Mouse (Mus musculus) frontal cortex, postnatal 36 days (tissue): ENCODE measurements around the gene Gphb5.

Experiments used
- DNase-seq, 2 experiments: peaks; one replicate each; pipeline ENCODE4 v3.0.0; 2022; ENCODE audit warnings: low spot score in 2 of 2

Gphb5 gene

DNA sequence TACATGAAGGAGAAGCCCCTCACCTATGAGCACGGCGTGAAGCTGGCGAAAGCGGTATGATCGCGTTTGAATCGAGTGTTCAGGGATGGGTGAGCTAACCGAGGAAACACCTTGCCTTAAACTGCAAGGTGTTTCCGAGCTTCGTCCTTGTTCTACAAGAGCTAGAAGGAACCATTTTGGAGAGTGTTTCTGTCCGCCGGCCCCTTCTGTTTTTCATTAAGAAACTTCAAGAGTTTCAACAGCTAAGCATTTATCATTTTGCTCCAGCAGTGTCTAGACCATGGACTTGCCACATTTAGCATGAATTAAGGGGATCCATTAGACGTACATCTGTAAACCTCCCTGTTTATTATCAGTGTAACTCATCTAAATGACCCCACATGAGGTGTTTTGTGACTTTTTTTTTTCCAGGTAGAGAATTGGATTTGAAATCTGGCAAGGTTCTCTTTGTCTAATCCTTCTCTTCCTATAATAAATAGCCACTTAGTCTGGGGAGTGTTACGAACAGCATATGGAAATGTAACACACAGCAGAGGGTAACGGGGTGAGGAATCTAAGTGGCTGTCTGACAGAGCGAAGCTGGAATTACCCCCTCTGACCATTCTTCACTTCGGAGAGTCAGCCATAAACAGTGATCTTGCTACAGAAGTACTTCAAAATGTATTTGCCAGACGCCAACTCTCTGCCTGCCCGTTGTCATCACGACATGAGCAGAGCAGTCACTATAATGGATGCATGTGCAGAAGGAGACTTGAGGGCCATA is 22.4 kb downstream of the Gphb5 start:
- DNase-seq, result no peak

DNA sequence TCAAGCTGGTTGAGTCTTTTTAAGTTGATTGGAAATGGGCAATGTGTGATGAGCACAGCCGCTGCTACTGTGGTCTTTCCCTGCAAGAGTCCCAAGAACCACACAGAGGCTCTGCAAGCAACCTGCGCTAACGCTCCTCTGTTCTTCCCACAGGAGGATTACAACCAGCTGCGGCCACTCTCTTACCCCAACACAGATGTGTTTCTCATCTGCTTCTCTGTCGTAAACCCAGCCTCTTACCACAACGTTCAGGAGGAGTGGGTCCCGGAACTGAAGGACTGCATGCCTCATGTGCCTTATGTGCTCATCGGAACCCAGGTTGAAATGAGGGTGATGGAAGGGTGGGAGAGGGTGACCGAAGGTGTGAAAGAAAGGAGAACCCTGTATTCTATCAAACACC is 25.1 kb downstream of the Gphb5 start:
- DNase-seq, result no peak

DNA sequence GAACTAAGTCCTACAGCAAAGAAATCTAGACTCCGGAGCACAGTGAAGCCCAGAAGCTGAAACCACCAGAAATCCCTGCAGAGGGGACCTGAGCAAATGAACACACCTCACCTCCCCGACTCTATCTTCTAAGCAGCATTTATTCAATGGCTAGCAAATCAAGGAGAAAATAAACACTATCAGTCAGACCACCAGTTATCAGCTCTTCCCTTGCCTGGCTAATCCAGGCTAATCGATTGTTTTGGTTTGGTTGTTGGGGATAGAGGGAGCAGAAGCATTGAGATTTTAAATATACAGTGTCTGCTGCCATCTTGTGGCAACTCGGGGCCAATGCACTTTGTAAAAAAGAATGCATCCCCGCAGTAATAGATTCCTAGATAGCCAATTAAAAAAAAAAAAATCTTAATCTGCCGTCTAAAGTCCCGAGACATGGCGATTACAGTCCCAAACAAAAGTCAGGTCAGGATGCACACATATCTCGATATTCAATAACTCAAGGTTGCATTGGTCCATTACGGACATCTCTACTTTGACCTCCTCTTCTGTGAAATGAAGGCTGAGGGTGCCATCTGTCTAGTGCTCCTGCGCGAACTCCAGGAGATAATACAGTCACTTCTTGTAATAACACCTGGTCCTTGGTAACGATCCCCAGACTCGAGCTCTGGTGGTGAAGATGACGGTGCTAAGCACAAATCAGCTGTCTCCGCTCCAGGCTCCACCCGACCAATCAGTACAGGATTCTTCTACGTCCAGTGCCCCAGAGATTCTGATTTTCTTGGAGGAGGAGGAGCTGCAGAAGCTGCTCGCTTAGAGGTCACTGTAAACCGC is 27.1 kb downstream of the Gphb5 start:
- DNase-seq, result peak; percentile 55 to 80

DNA sequence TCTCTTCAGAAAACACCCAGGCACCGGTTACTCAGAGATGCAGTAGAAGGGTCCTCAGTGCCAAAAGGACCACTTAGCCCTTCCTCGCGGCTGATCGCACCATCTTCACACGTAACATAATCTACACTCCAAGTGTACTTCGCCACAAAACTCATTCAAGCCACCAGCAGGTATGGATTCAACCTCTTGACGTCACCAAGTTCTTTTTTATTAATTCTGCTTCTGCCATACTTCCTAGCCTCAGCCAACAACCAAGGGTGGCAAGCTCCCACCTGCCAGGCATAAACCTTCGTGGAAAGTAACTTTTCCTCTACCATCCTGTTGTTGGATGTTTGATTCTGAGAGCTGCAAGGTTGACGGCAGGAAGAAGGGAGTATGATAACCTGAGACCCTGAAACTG is 28.1 kb downstream of the Gphb5 start:
- no peak for DNase-seq

DNA sequence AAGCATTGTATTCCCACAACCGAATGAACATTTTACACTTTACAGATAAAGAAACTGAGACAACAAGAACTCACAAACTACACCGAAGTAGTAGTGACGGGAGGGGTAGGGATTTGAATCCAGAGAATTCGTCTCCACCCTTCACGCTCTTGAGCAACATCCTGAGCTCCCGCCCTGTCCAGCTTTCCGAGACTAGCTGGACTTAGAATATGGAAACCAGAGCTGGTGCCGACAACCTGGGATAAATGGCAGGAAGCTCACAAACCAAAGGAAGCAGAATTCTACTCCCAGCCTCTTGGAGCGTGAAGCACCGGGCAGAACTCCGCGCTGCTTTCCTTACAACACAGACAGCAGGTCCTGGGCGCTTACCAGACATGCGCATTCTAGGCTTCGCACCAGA is 28.7 kb downstream of the Gphb5 start:
- DNase-seq, result no peak

DNA sequence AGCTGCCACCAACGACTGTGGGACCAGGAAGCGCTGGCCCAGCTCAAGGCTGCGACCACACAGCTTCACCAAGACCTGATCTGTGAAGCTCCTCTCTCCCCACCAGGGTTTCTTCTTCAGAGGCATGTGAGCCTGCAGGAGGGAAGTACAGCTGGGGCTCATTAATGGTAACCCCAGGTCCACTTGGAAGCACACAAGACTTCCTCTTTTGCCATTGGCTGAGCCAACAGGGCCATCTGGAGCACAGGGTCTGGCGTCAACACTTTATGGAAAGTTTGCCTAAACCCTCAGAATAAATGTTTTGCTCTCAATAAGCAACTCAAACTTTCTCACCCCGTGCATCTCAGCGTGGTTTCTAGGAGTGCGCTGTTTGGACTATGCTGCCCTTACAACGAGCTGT is 29.4 kb downstream of the Gphb5 start:
- no peak for DNase-seq

DNA sequence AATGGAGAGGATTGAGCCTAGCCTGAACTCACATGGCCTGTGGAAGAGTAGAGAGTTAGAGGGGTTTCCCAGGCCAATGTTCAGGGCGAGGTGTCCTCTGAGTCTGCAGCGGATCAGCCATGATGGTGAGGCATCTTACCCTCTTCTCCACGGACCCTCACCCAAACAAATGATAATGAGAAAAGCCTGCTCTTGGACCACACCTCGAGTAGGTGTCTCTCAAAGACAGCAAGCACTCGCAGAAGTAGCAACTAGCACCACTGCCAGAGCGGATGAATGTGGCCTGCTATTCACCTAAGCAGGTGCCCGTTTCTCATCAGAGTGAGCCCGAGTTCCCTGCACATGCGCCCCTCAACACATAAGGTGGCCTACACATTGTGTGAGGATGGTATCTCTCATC is 29.9 kb downstream of the Gphb5 start:
- DNase-seq, result no peak

DNA sequence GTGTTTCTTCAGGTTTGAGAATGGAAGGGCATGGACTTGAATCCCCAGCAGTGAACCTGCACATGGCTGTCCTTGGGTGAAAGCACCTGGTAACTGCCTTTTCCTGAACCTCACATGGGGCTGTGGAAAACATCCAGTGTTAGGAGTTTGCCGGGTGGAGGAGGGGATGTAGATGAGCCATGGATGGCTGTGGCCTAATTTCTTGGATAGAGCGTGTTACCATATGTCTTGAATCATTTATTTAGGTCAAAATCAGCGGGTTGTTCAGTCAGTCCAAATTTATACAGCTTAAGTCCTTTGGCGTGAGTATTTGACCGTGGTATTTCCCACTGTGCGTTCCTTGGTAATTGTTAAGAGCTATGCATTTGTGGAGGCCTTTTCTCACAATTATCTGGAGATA is 40.5 kb downstream of the Gphb5 start:
- DNase-seq, result no peak

DNA sequence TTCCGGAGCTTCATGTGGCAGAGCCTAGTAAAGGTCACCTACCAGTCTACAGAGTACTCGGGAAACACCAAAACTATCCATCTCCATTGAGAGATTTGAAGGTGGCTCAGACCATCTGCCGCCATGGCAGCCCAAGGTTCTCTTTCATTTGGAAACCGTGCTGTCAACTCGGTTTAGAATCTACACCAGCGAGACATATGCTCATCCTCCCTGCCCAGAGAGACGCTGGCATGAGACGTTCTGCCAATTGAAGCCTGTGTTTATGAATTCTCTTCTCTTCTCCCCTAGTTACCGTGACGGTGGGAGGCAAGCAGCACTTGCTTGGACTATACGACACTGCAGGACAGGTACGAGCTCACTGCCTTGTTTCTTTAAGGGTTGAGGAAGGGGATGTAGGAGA is 41.5 kb downstream of the Gphb5 start:
- no peak for DNase-seq

DNA sequence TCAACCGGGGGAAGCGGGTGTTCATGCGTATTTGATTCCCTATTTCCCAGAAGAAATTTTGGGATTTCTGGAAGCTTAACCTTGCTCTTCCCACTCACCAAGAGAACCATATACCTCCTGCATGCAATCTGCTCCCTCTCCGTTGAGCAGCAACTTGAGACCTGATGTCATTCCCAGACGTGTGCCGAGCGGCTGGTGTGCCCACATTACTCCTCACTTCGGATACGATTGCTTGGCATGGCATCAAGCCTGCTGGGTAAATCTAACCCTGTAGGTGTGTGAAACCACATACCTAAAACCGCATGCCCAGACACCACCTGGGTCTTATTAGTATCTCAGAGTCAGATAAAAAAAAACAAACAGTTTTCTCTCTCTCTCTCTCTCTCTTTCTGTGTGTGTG is 42.1 kb downstream of the Gphb5 start:
- DNase-seq, result peak in 1 of 2 experiments; percentile 27

DNA sequence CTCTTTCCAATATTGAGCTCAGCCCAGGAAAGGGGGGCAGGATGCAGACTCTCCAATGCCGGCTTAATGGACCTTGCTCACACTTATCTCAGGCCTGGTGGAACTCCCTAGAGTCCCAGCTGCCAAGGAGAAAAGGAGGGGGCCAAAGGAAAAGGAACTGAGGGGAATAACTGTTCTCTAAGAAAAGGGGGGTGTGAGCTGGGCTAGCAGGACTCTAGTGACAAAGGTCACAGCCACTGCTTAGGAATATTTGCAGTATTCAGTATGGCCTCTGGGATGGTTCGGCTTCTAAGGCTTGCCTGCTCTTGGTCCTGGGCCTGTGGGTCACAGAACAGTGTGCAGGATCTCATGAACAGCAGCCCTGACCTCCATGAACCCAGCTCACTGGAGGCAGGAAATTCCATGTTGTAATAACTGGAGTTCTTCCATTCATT is 47.1 kb downstream of the Gphb5 start:
- no peak for DNase-seq

DNA sequence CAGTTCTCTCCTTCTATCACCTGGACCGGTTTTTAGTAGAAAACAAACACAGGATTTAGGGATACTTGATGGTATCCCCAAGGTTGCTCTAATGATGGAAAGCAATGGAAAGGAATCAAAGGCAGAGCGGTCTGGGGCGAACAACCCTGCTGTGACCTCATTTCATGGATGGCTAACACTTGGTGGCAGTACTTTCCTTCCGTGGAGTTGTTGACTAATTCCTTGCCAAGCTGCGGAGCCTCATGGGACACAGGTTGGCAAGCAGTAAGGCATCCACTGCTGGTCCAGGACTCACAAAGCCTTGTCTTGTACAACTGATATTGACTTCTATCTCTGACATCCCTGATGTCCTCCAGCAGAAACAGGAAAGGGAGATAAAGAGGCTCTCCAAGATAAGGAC is 48.1 kb downstream of the Gphb5 start:
- DNase-seq, result no peak

DNA sequence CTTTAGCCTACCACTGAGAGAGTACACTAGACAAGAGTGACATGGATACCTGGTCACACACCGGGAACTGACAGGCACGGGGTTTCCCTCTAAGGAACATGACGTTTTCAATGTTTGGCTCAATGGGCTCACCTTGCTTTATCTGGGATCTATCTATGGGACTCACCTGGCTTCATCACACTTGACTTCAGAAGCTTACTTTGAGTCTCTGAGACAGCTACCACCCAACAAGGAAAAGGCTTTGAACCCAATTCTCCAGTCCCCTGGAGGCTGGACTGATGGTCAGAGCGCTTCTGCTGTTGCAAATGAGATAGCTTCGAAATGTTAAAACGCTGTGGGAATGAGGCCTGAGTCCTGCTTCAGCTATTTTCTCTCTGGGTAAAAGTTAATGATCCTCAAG is 49.2 kb downstream of the Gphb5 start:
- DNase-seq, result no peak

DNA sequence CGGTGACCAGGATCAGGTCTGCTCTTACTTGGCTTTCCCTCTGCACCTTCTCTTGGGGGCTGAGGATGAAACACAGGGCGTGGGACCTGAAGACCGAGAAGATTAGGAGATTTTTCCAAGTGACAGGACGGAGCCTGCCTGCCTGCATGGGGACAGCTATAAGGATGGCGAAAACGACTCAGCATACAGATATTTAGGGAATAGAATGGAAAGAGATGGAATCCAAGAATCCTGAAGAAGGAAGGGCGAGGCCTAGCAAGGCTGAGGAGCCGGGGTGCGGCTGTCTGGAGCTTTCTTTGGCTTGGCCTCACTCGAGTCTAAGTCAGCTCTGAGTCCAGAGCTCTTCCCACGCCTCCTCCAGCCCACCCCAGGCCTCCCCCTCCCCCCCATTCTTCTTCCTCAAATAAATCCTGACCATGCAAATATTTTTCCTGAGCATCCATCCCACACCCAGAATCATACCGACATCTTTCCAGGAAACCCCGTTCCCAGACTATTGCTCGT is 50.9 kb downstream of the Gphb5 start:
- no peak for DNase-seq

DNA sequence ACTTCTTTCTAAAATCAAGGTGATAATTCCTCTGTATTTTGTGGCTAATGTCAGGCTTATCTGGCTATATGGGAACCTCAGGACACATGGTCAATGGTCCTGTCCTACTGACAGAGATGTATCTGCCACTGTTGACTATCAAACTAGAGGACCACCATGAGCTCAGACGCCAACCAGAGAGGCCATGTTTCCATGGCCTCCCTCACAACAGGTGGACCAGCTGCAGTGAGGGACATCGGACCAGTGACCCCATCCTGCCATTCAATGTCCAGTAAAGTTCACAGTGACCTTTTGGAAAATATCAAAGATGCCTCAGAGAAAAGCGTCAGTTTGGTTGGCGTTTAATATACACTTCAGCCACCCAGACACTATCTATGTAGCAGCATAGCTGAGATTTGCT is 52.2 kb downstream of the Gphb5 start:
- no peak for DNase-seq

DNA sequence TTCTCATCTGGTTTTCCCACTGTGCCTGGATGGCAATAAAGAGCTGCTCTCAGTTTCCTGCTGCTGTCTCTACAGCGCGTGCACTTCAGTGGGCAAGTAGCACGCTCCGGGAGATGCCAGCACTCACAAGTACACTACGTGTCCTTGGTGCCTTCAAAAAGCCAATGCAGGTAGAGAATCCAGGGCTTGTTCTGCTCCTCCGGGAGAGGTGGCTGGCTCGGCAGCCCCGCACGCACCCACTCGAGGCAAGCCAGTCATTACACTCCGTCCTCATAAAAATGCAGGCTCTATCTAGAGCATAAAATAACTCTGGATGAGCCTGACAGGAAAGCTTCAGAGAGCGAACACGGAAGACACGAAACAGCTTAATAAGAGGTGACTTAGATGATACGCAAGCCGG is 54.1 kb downstream of the Gphb5 start:
- no peak for DNase-seq
